Mouse (Mus musculus) thymus, postnatal 4 days (tissue): ENCODE data around the gene Pcdh7.

Source experiments
- DNase-seq: peaks from one replicate; pipeline ENCODE4 v3.0.0; 2021

Pcdh7 gene

GRCm38 (mm10) chr5:57755791-57756190 is 38.0 kb downstream of the Pcdh7 start:
- no peak for DNase-seq

DNA sequence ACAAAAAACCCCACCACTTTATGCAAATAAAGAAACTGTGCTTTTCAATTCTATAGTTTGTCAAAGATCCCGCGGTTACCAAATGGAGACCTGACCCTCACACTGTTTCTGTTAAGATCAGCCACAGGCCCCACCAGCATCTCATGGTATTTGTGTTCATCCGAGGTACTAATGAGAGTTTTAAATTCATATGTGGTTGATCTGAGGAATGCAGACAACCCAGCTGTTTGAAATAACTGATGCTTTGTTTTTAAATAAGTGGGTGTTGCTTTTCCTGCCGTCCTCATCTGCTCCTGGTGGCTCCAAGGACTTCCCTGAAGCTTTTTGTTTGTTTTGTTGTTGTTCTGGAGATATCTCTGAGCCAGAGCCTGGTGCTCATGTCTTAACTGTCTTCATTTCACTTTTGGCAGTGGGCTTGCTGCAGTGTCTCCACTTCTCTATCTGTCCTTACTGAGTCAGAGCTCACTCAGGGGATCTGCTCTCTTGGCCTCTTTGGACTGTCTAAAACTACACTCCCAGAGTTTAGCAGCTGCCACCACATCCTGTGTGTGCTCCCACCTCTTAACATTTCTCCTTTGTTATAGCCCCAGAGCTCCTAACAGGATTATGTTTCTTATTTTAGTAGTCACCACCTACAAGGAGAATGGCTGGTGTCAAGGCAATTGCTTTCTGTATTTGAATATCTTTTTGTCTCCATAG is 39.1 kb downstream of the Pcdh7 start:
- no peak for DNase-seq

DNA sequence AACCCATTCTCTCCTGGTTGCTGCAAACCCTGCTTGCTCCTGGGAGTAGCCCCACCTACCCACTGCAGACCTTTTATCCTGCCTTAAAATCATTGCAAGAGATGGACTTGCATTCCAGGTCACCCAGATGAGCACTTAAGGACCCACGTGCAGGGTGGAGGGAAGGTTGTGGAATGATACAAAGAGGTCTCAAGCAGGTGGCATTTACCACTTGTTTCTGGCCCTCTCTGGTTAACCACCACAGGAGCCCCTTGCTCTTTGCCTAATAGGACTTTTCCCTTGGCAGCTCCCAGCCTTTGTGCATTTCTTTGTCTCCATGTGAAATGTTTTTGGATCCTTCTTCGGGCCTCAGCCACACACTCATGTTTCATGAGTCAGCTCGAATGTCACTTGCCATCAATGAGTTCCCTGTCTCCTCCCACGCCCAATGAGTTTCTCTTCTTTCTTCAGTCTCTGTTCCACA is 39.7 kb downstream of the Pcdh7 start:
- no peak for DNase-seq

DNA sequence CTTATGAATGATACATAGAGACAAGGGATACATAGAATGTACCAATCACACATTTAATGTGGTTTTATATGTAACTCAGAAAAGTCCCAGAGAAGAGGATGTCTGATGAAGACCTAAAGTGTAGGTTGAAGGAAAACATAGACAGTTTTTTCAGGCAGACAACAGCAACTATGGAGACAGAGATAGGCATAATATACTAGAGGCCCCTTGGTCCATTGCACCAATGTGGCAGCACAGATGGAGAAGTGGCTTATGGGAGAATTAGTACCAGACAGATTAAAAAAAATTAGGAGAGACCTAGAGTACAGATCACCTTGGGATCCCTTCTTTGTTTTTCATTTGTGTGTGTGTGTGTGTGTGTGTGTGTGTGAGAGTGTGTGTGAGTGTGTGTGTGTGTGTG is 41.2 kb downstream of the Pcdh7 start:
- no peak for DNase-seq

GRCm38 (mm10) chr5:57760069-57761063 is 42.6 kb downstream of the Pcdh7 start:
- DNase-seq: no peak

DNA sequence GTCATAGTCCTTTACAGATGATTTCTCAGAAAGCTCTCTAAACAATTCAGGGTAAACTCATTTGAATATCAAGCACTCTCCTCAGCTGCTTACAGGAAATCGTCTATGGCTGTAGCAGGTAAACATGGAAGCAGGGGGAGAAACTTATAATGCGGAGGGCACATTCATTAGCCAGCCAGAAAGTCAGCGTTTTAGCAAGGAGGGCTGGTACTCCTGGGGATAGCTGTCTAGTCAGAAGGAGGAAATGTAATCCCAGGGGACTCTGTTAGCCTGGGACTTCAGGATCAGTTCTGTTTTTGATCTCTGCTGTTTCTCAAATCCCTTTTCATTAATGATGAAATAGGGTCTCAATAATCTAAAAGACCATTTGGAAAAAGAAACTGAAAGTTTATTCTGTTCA is 47.6 kb downstream of the Pcdh7 start:
- no peak for DNase-seq

- no peak for DNase-seq
Measured at GRCm38 (mm10) chr5:57767346-57767745, 49.6 kb downstream of the Pcdh7 start.

- no peak for DNase-seq
Measured at GRCm38 (mm10) chr5:57768469-57769022, 50.8 kb downstream of the Pcdh7 start.

- no peak for DNase-seq
Measured at GRCm38 (mm10) chr5:57769644-57770043, 51.9 kb downstream of the Pcdh7 start.

DNA sequence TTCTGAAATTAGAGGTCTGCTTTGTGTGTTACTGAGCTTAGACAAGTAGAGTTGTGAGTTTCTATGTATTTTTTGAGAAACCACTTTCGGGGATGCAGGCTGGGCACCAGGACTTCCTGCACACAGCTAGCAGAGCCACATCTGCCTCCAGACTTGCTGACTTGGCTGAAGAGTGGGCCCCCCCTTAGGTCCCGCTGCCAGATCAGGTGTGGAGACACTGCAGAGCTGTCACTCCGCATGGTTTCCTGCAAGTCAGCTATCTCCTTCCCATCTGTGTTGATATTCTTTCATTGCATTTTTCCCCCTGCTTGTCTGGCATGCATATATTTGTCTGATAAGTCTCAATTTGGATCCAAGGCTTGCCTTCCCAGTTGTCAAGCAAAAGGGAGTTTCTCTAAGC is 52.6 kb downstream of the Pcdh7 start:
- DNase-seq: no peak

- DNase-seq: no peak
Measured at GRCm38 (mm10) chr5:57771122-57771521, 53.4 kb downstream of the Pcdh7 start.

- no peak for DNase-seq
Measured at GRCm38 (mm10) chr5:57772711-57773110, 54.9 kb downstream of the Pcdh7 start.

DNA sequence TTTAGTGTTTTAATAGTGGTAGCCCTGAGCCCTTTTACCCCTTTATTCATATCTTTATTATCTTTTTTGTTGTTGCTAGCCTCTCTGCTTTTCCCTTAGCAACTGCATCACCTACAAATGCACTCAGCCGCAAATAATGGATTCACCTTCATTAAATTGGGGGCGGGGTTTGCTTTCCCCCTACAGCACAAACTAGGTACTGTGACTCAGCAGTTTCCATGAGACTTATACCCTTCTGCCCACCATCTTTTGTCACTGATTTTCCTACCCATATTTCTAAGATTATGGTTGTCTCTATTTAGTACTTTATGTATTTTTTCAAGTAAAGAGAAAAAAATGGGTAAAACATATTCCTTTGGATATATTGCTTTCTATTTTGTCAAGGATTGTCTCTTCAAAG is 56.7 kb downstream of the Pcdh7 start:
- DNase-seq: no peak

DNA sequence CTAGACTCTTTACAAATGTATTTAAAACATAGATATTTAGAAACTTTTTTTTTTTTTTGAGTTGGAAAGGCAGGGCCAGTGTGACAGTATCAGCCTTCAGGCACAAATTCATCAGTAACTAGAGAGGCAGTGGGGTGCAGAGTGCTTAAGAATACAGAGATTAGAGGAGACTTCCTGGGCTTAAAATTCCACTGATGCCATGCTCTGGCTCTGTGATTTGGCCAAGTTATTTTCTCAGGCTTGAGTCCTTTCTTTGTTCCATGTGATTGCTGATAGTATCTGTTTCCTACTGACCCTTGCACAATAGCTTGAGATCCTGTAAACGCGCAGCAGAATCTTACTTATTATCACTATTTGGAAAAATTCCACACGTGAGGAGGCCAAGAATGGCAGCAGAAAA is 60.3 kb downstream of the Pcdh7 start:
- no peak for DNase-seq

GRCm38 (mm10) chr5:57779951-57780350 is 62.2 kb downstream of the Pcdh7 start:
- no peak for DNase-seq

DNA sequence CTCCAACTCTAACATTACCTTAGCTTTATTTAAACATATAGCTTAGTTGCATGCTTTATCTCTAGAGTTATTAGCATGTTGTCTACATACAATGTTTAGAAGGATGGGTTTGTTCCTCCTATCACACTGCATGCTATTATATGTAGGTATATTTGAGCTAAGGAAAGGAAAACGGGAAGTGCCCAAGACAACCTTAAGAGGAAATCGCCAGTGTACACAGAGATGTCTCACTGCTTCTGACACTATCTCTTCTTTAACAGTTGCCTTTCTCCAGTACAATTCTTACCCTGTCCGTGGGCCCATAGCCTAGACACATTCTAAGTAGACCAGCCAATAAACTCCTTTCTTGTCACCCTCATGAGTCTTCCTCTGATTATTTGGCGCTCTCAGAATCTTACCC is 62.8 kb downstream of the Pcdh7 start:
- no peak for DNase-seq

DNA sequence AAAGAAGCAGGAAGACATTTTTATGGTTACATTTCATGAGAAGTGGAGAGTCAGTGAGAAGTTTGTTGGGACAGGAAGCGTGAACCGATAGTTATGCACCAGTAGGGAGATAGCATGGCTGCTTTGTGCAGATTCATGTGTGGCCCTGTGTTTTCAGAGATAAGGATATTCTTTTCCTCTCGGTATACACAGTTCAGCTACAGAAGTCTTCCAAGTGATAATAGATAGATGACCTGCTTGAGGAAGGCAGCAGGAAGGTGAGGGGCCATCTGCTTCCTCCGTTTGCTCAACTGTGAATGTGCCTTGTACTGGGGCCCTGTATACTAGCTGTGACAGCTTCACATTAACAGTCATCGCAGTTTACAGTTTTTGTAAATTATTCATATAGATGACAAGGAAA is 64.2 kb downstream of the Pcdh7 start:
- no peak for DNase-seq

DNA sequence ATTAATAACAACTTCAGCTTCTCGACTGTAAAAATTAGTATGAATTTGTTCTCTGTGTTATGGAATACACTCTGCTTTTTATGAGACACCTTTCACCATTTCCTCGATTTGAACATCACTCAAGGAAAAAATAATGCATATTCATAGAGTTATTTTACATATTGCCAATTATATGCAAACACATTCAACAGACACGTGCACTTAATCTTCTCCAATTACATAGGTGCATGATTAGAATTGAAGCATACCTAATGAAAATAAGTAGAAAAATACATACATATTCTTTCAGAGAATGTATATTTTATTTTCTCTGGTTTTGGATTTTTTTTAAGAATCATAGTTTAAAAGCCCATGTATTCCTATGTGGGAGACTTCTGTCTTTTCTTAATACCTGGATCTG is 64.8 kb downstream of the Pcdh7 start:
- no peak for DNase-seq

DNA sequence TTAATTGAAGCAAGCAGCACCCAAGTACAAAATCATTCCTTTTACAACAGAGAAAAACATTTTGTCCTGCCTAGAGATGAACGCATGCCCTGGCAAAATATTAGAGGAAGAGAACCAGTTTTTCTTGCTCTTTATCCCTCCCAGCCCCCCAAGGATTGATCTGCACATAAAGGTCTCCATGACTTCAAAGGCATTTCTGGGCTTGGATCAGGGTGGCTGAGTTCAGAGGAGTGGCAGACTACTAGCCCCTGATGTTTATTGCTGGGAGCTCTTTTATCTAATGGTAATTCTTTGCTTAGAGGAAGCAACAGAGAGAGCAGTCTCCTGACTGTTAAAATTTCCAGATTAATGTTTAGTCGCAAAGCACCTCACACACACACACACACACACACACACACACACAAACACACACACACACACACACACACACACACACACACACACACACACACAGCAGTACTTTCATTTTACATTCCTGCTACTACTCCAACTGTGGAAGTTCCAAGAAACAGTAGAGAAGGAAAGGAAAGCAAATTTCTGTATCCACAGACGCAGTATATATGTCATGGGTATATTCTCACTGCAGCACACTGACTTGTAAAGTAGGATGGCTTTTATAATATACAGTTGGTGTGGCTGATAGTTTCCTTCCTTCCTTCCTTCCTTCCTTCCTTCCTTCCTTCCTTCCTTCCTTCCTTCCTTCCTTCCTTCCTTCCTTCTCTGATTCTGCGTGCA is 71.2 kb downstream of the Pcdh7 start:
- DNase-seq: no peak

DNA sequence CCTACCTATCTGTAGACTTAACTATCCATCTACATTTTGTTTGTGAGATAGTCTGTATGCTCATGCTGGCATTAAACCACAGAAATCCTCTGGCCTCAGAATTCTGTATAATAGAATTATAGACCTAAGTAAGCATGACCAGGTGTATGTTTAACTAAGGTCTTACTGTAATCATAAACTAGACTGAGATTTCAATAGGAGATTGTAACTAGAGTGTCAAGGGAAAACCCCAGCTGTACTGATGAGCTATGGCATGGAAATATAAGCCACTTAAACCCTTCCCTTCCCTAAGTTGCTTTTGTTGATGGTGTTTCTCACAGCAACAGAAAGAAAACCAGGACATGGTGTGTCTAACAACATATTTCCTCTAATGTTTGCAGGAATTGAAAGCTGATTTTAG is 78.6 kb downstream of the Pcdh7 start:
- no peak for DNase-seq

- DNase-seq: no peak
Measured at GRCm38 (mm10) chr5:57797951-57798670, 80.3 kb downstream of the Pcdh7 start.

GRCm38 (mm10) chr5:57803108-57803507 is 85.3 kb downstream of the Pcdh7 start:
- no peak for DNase-seq
